Mouse (Mus musculus) liver, embryonic 16.5 days (tissue): ENCODE results near the gene Crp. TPM values are rescaled to one million over a fixed set of nuclear protein-coding genes. Genes with fewer than 3 reads are reported as not detected.
A peak's percentile ranks its signal among the peaks of the same experiment; 100 is the strongest.

ENCODE experiments used
- ATAC-seq: fragments of 200-750 bp; cut with Nextera tagmentation; 2 replicates; pipeline ENCODE4 v1.8.0; 2017; ENCODE audit warnings: low read depth, mild to moderate bottlenecking, moderate number of reproducible peaks, moderate library complexity
- H3K27ac ChIP-seq: fragments of 300-500 bp; sonication (generic); 2 replicates; pipeline ENCODE4 v1.5.1; 2014; ENCODE audit warnings: mild to moderate bottlenecking, low read length
- H3K27me3 ChIP-seq: fragments of 300-500 bp; sonication (generic); 2 replicates; pipeline ENCODE4 v1.6.1; 2014; ENCODE audit warnings: low read depth, low read length, mixed read lengths; ENCODE audit not compliant: control insufficient read depth, insufficient read depth
- H3K36me3 ChIP-seq: fragments of 300-500 bp; sonication (generic); 2 replicates; pipeline ENCODE4 v1.6.1; 2014; ENCODE audit warnings: mild to moderate bottlenecking; ENCODE audit not compliant: control insufficient read depth, insufficient read depth
- H3K4me1 ChIP-seq: fragments of 300-500 bp; sonication (generic); 2 replicates; pipeline ENCODE4 v1.6.1; 2014; ENCODE audit warnings: low read depth, low read length, mixed read lengths; ENCODE audit not compliant: control insufficient read depth
- H3K4me2 ChIP-seq: fragments of 300-500 bp; sonication (generic); 2 replicates; pipeline ENCODE4 v1.6.1; 2014; ENCODE audit warnings: low read depth, low read length, mixed read lengths
- H3K4me3 ChIP-seq: fragments of 300-500 bp; sonication (generic); 2 replicates; pipeline ENCODE4 v1.5.1; 2014; ENCODE audit warnings: low read depth, mild to moderate bottlenecking, low read length
- H3K9ac ChIP-seq: fragments of 300-500 bp; sonication (generic); 2 replicates; pipeline ENCODE4 v1.6.1; 2014; ENCODE audit warnings: low read depth, low read length
- H3K9me3 ChIP-seq: fragments of 300-500 bp; sonication (generic); replicated peaks from 2 replicates; pipeline ENCODE4 v1.6.1; 2016; ENCODE audit warnings: low read length; ENCODE audit not compliant: control insufficient read depth
- WGBS: fragments of 180-500 bp; shearing (Covaris S2); extraction: QIAGEN DNeasy Blood & Tissue Kit; methylation state at CpG from one replicate; pipeline ENCODE4 v1.1.7; 2014; ENCODE audit not compliant: insufficient replicate concordance; 5-methylcytosine and 5-hydroxymethylcytosine counted together
- polyA plus RNA-seq: library from polyadenylated mRNA; unstranded; fragments of >200 nt; fragmentation: Nextera tagmentation; extraction: Ambion mirVana; gene quantifications from 2 replicates; pipeline ENCODE4 v1.2.1, GENCODE M21; 2015

The Crp gene
- polyA plus RNA-seq, 1 experiment from 2014 or later, result 74.9 TPM

GRCm38 (mm10) chr1:172665457-172665856 lies 32.4 kb upstream of the Crp start:
- no peak for ATAC-seq
- H3K4me3 ChIP-seq, result no peak overlapping the region
- H3K27me3 ChIP-seq, result no peaks in the 10 kb centered on the region
- no peaks in the 10 kb centered on the region for H3K9me3 ChIP-seq
- H3K4me1 ChIP-seq, result no peaks in the 10 kb centered on the region
- no peaks in the 10 kb centered on the region for H3K36me3 ChIP-seq
- no peak overlapping the region for H3K27ac ChIP-seq
- H3K9ac ChIP-seq, result no peak overlapping the region
- no peak overlapping the region for H3K4me2 ChIP-seq
- WGBS, result 40% methylated on average over 2 of the region's 2 CpGs

GRCm38 (mm10) chr1:172667597-172667996 lies 30.3 kb upstream of the Crp start:
- no peak overlapping the region for H3K4me3 ChIP-seq
- H3K9me3 ChIP-seq, result no peaks in the 10 kb centered on the region
- no peak for ATAC-seq
- H3K4me2 ChIP-seq, result no peak overlapping the region
- H3K4me1 ChIP-seq, result no peaks in the 10 kb centered on the region
- no peaks in the 10 kb centered on the region for H3K36me3 ChIP-seq
- no peak overlapping the region for H3K9ac ChIP-seq
- WGBS, result 67% methylated on average over 6 of the region's 6 CpGs
- H3K27ac ChIP-seq, result no peak overlapping the region
- no peaks in the 10 kb centered on the region for H3K27me3 ChIP-seq

- H3K9ac ChIP-seq, result no peak overlapping the region
- H3K4me2 ChIP-seq, result no peak overlapping the region
- H3K4me1 ChIP-seq, result no peaks in the 10 kb centered on the region
- H3K4me3 ChIP-seq, result no peak overlapping the region
- H3K27ac ChIP-seq, result no peak overlapping the region
- 63% methylated on average over 1 of the region's 1 CpGs for WGBS
- H3K36me3 ChIP-seq, result no peaks in the 10 kb centered on the region
- no peak for ATAC-seq
- H3K9me3 ChIP-seq, result no peaks in the 10 kb centered on the region
- H3K27me3 ChIP-seq, result no peaks in the 10 kb centered on the region
Measured at GRCm38 (mm10) chr1:172670716-172671115, 27.1 kb upstream of the Crp start.

GRCm38 (mm10) chr1:172680742-172681141 lies 17.1 kb upstream of the Crp start:
- Histone ChIP-seq H3K36me3 (no peaks in the 10 kb centered on the region), H3K4me3 (no peak overlapping the region), H3K9me3 (no peaks in the 10 kb centered on the region), H3K4me2 (no peak overlapping the region), H3K27me3 (no peaks in the 10 kb centered on the region), H3K9ac (no peak overlapping the region), H3K27ac (no peak overlapping the region), H3K4me1 (no peaks in the 10 kb centered on the region)
- no peak for ATAC-seq
- 71% methylated on average over 4 of the region's 4 CpGs for WGBS

- no peak overlapping the region for H3K4me3 ChIP-seq
- no peaks in the 10 kb centered on the region for H3K36me3 ChIP-seq
- H3K9me3 ChIP-seq, result no peaks in the 10 kb centered on the region
- WGBS, result 65% methylated on average over 5 of the region's 5 CpGs
- ATAC-seq, result no peak
- no peak overlapping the region for H3K9ac ChIP-seq
- no peaks in the 10 kb centered on the region for H3K27me3 ChIP-seq
- H3K4me2 ChIP-seq, result no peak overlapping the region
- no peak overlapping the region for H3K27ac ChIP-seq
- no peaks in the 10 kb centered on the region for H3K4me1 ChIP-seq
Measured at GRCm38 (mm10) chr1:172683551-172683950, 14.3 kb upstream of the Crp start.

- Histone ChIP-seq H3K27me3 (no peaks in the 10 kb centered on the region), H3K4me2 (no peak overlapping the region), H3K9ac (no peak overlapping the region), H3K9me3 (no peaks in the 10 kb centered on the region), H3K4me3 (no peak overlapping the region), H3K27ac (no peak overlapping the region), H3K36me3 (no peaks in the 10 kb centered on the region), H3K4me1 (no peaks in the 10 kb centered on the region)
- WGBS, result 58% methylated on average over 1 of the region's 1 CpGs
- no peak for ATAC-seq
Measured at GRCm38 (mm10) chr1:172683957-172684356, 13.9 kb upstream of the Crp start.

GRCm38 (mm10) chr1:172685178-172685577 lies 12.7 kb upstream of the Crp start:
- Histone ChIP-seq H3K9me3 (no peaks in the 10 kb centered on the region), H3K4me3 (no peak overlapping the region), H3K27me3 (no peaks in the 10 kb centered on the region), H3K27ac (no peak overlapping the region), H3K36me3 (no peaks in the 10 kb centered on the region), H3K4me1 (no peaks in the 10 kb centered on the region), H3K4me2 (no peak overlapping the region), H3K9ac (no peak overlapping the region)
- ATAC-seq, result no peak; the same call in 1 of the 2 replicates
- 46% methylated on average over 3 of the region's 3 CpGs for WGBS

- no peak overlapping the region for H3K9ac ChIP-seq
- peak overlapping the region; percentile 63 for H3K27ac ChIP-seq
- no peaks in the 10 kb centered on the region for H3K36me3 ChIP-seq
- H3K4me1 ChIP-seq, result no peaks in the 10 kb centered on the region
- ATAC-seq, result peak; percentile 84
- H3K4me3 ChIP-seq, result no peak overlapping the region
- H3K27me3 ChIP-seq, result no peaks in the 10 kb centered on the region
- no peaks in the 10 kb centered on the region for H3K9me3 ChIP-seq
- H3K4me2 ChIP-seq, result no peak overlapping the region
Measured at GRCm38 (mm10) chr1:172697422-172697821, 433 bp upstream of the Crp start.

- no peaks in the 10 kb centered on the region for H3K36me3 ChIP-seq
- H3K4me3 ChIP-seq, result no peak overlapping the region
- no peaks in the 10 kb centered on the region for H3K27me3 ChIP-seq
- H3K4me2 ChIP-seq, result no peak overlapping the region
- no peak overlapping the region for H3K27ac ChIP-seq
- H3K4me1 ChIP-seq, result no peaks in the 10 kb centered on the region
- WGBS, result 57% methylated on average over 3 of the region's 3 CpGs
- no peak for ATAC-seq
- H3K9me3 ChIP-seq, result no peaks in the 10 kb centered on the region
- no peak overlapping the region for H3K9ac ChIP-seq
Measured at GRCm38 (mm10) chr1:172700814-172701213, 3.0 kb downstream of the Crp start.

- Histone ChIP-seq H3K4me3 (no peak overlapping the region), H3K27ac (no peak overlapping the region), H3K27me3 (no peaks in the 10 kb centered on the region), H3K9ac (no peak overlapping the region), H3K4me2 (no peak overlapping the region), H3K36me3 (no peaks in the 10 kb centered on the region), H3K4me1 (no peaks in the 10 kb centered on the region), H3K9me3 (no peaks in the 10 kb centered on the region)
- WGBS, result 59% methylated on average over 2 of the region's 2 CpGs
- no peak for ATAC-seq
Measured at GRCm38 (mm10) chr1:172701381-172701780, 3.5 kb downstream of the Crp start.
